Mouse (Mus musculus): Measurements from ENCODE around the gene Scfd2. TPM values are rescaled to one million over a fixed set of nuclear protein-coding genes. Genes with fewer than 3 reads are reported as not detected.

Gene Scfd2
- polyA plus RNA-seq, 1 experiment = 16.2 TPM

DNA sequence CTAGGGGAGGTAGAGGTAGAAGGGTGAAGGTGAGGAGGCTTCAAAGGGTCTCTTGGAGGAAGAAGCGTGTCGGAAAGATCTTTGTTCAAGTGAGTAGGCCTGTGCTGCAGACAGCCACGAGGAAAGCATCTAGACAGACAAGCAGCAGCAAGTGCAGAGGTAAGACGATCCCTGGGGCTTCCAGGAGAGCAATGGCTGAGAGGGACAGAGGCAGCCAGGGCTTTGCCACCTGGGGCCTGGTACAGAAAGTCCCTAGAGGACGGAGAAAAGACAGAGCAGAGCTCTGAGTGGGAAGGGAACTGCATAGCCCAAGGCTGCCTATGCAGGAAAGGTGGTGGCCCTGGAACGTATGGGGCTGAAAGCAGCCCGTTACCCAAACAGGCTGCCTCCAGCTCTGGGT lies 281.3 kb downstream of the Scfd2 start:
- no peak for DNase-seq (ENCODE audit: extremely low spot score in 1 of 2, low spot score in 1 of 2)

DNA sequence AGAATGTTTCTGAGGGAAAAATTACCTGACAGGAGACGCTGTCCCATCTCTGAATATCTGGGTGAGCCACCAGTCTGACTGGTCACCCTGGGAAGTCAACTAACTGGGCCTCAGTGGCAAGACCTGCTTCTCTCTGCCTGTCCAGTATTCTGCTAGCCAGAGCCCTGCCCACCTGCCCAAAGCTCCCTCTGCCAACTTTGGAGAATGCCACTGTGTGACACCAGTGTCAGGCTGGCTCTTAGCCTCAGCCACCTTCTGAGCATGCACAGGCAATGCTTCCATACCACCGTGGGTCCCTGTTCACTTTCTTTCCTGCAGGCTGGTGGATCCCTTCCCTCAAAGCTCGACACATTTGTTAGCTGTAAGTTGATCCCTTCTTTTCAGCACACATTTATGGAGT lies 281.8 kb downstream of the Scfd2 start:
- DNase-seq (ENCODE audit: extremely low spot score in 1 of 2, low spot score in 1 of 2) = no peak

DNA sequence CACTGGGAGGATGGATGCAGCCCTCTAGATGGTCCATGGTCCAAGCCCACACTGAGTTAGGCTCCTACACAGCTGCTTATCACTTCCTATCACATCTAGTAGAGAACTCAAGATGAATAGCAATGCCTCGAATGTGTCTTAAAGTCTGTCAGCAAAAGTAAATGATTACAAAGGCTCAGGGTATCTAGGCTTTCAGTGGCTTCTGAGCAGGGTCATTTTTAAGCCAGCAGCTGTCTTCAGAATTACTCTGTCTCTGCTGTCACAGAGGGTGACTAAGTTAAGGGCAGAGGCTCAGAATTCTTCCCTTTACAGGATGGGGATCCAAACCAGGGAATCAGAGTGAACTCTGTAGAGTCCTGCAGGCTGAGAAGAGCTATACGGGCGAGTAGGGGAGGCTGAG lies 284.6 kb downstream of the Scfd2 start:
- no peak for DNase-seq (ENCODE audit: extremely low spot score in 1 of 2, low spot score in 1 of 2)

DNA sequence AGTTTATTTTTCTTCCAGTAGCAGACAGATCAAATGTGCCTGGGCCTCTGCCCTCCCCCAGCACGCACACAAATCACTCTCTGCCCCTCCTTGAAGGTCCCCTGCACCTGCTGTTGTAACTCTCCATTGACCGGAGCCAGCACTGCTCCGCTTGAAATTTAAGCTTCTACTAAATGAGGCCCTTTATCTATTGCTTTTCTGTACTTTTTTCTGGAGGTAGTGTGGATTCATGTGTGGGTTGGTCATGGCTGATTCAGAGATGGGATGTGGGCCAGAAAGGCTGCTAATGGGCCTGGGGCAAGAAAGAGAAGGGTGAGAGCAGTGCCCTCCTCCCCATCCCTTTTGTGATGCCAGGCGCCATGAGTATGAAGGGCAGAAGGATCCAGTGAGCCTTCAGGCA lies 285.1 kb downstream of the Scfd2 start:
- DNase-seq (ENCODE audit: extremely low spot score in 1 of 2, low spot score in 1 of 2) = no peak

DNA sequence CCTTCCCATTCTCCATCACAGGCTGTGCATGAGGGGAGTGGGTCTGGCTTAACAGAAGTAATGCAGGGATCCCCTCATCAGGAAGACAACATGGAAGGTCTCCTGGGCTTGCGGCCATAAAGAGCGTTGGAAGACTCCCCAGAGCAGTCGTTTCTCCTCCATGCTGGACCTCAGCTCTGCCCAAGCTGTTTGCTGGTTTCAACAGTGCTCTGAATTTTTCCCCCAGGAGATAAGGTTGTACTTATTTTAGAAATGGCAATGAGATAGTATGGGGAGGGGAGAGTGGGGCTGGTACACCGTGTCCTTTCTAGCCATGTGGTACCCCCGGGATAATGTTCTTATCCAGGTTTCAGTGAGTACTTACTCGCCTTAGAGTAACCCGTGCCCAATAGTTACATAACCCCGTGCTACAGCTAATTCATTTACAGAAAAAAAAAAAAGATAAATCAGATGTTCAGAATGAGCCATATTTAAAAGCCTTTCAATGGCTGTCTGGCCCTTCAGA lies 285.9 kb downstream of the Scfd2 start:
- DNase-seq (ENCODE audit: extremely low spot score in 1 of 2, low spot score in 1 of 2) = no peak

DNA sequence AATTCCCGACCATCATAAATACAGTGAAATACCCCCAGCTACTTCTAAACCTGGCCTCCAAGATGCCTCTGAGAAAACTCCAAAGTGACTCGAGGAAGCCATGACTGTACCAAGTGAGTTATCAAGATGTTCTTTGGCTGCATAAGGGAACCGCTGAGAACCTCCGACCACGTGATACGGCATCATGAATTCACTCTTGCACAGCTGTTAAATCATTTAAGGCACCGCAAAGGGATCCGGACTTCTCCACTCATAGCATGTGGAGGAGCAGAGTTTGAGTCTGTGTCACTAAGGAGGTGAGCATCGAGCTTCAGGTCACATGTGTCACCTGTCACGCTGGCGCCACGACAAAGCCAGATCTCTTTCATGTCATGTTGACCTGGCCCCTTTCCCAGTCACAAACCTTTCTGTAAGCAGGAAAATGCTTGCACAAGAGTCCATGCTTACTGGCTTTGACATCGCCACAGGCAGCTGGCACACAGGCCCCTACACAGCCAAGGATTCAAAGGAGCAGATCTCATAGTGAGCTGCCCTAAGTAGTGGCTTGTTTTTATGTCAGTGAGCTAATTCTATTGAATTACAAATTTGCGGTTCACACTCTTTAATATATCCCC lies 287.0 kb downstream of the Scfd2 start:
- DNase-seq (ENCODE audit: extremely low spot score in 1 of 2, low spot score in 1 of 2) = no peak

DNA sequence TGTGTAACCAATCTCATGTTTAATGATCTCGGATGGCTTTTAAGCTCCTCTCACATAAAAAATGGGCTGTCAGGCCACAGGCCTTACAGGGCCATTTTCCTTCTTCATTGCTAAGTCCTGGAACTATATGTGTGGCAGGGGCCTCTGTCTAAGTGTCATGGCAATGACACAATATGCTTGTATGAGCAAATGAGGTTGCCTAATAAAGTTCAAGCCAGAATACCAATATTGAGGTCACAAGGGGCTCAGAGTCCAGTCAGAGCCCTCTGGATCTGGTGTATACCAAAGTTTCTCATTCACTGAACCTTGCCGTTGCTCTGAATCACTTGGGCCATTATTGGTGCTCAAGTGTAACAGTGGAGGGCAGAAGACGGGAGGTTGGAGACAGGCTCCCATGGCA lies 288.9 kb downstream of the Scfd2 start:
- DNase-seq (ENCODE audit: extremely low spot score in 1 of 2, low spot score in 1 of 2) = no peak

DNA sequence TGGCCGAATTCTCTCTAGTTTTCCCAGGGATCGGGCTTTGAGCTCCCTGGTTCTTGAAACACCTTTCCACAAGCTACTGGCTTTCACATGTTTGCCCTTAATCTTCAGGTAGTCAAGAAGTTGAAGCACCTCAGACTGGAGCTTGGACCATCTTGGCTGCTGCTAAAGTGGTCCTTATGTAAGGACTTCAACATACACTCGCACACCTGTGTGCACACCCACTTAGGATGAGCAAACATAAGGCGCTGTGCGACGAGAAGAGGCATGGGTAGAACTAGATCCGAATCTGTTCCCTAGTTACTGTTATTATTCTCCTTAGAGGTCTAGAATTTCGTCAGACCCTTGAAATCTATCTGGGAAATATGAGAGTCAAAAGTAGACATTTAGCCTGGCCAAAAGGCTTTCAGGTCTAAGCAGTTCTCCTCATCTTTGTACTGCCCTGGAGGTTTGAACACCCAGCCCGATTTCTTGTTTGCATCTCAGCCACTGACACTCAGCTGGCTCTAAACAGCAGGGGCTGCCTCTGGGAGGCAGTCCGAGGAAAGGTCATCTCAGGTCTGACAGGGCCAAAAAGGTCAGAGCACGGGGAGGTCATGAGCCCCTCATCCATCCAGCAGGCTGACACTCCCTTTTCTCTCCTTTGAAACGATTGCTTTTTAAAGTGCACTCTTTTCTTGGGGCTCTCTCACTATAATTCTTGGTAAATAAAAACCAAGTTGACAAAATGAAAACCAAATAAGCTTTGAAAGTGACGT lies 290.5 kb downstream of the Scfd2 start:
- no peak for DNase-seq (ENCODE audit: extremely low spot score in 1 of 2, low spot score in 1 of 2)

DNA sequence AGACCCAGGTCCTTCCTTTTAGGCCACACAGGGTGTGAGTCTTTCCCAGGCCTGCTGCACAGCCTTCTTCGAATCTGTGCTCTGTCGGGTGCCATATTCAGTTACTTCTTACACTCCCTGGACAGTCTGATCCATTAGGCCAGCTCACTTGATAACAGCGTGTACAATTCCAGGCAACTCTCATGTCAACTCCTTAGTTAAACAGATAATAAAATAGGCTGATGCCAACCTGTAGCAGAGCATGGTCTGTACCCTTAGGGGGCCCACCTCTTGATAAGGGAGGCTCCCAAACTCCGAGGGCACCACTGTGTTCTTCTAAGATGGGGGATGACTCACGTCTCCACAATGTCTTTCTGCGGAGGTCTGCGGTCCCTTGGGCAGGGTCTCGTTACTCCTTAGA lies 291.3 kb downstream of the Scfd2 start:
- no peak for DNase-seq (ENCODE audit: extremely low spot score in 1 of 2, low spot score in 1 of 2)

DNA sequence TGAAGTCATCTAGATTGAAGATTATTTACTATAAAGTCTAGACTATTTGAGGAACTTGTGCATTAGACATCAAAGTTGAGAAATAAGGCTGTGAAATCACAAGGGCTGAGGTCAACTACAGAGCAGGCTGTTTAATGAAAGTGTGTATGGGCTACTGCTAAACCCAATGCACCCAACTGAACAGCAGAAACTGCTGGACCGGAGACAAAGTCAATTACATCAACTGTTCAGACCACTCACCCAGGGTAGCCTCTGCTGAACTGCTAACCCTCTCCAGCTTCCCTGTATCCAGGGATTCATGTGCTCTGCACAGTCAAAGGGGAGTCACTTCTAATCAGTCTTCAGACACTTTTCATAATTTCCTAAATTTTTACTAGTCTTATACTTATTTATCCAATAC lies 292.2 kb downstream of the Scfd2 start:
- no peak for DNase-seq (ENCODE audit: extremely low spot score in 1 of 2, low spot score in 1 of 2)

DNA sequence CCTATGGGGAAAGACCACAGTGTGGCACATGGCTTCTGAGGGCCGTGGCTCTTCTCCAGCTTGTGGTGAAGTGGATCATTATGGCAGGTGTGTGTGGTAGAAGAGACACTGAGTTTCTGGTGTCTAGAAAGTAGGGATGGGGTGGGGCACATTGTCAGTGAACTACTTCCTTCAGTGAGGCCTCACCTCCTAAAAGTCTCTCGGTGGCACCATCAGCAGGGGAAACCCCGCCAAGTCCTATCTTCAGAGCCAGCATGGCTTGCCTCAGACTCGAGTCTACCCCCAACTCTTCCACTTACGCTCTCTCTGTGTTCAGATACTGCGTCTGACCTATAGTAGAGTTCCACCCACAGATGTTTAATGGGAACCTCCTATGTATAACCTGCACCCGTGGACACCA lies 297.8 kb downstream of the Scfd2 start:
- DNase-seq (ENCODE audit: extremely low spot score in 1 of 2, low spot score in 1 of 2) = no peak

DNA sequence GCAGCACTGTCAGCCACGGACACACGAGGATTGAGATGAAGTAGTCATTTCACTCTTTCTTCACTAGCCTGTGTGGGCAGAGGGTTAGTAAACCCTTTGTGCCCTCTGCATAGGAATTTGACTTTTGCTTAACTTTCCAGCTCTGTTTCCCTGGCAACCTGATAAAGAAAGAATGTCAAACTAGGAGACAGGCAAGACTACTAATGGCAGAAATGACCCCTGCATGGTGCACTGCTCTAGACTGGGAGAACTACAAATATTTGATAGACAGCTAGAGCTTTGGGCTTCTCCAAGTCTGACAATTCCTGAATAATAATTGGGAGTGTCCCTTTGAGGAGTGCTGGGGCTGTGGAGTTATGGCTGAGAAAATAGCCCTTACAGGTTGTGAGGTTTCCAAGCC lies 301.0 kb downstream of the Scfd2 start:
- no peak for DNase-seq (ENCODE audit: extremely low spot score in 1 of 2, low spot score in 1 of 2)

DNA sequence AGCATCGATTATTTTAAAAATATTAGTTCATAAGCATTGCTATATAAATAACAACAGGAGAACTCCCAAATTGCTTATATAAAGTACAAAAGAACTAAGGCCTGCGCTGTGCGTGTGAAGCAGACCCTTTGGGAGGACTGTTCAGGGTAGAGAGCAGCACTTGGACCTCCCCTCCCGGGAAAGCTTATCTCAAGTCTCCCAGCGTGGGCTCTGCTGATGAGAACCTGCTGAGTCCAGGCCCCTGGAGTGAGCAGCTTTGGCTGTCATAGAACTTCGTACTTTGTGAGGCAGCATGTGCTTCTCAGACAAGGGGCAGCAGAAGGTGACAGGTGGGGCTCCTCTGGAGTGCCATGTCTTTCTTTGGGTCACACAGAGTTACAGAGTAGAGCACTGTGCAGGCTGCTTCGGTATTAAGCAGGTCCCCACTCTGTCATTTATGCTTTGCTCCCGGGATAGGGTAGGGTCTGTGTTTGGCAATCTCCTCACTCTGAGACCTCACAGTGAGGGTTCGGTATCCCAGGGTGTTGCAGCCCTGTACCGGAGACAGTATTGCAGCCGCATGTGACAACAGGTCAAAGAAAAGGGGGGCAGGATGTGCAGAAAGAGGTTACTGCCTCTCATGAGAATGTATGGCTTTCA lies 301.7 kb downstream of the Scfd2 start:
- DNase-seq (ENCODE audit: extremely low spot score in 1 of 2, low spot score in 1 of 2) = no peak

DNA sequence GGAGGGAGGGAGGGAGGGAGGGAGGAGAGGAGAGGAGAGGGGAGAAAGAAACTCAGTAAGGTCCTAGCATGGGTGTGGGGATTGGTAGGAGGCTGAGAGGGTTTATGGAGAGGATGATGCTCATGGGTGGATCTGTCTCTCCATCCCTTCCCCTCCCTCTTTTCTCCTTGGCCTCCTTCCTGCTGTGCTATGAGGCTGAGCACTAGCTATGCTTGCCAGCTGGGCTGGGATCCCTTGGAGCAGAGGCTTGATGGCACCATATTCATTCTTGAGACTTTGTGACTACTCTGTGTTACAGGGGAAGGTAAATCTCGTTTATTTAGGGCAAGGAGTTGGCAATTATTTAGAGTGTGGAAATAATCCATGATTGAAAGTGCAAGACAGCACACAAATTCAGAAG lies 302.6 kb downstream of the Scfd2 start:
- DNase-seq (ENCODE audit: extremely low spot score in 1 of 2, low spot score in 1 of 2) = no peak

DNA sequence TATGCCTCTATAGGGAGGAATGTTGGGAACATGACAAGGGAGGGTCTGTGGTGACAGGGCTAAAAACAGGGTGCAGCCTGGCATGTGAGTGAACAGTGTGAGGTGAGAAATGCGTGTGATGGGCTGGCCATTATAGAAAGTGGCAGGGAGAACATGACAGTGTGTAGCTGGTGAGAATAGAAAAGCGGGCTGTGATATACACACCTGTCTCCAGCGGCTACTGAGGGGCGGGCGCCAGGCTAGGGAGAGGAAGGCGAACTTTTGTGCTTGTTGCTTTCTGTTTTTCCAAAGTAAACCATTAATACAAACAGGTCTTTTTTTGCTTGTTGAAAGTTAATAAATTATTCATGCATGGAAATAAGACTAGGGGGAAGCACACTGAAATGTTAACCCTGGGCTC lies 304.2 kb downstream of the Scfd2 start:
- DNase-seq (ENCODE audit: extremely low spot score in 1 of 2, low spot score in 1 of 2) = no peak

DNA sequence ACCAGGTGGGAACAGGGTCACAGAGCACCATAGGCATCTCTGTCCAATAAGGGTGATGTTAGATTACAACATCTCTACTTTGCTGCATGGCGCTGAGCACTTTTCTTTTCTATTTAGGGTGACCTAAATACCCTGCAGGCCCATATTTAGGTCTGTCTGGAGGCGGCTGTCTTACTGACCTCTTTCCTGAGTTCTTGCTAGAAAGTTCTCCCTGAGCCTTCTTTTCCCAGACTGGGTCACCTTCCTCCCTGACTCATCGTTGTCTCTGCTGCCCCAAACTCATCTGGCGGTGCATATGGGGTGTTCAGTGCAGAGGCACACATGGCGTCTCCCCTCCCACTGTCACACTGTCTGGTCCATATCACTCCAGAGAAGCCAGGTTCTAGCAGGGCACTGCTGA lies 305.4 kb downstream of the Scfd2 start:
- peak in 1 of 2 experiments; percentile 30 for DNase-seq (ENCODE audit: extremely low spot score in 1 of 2, low spot score in 1 of 2)

DNA sequence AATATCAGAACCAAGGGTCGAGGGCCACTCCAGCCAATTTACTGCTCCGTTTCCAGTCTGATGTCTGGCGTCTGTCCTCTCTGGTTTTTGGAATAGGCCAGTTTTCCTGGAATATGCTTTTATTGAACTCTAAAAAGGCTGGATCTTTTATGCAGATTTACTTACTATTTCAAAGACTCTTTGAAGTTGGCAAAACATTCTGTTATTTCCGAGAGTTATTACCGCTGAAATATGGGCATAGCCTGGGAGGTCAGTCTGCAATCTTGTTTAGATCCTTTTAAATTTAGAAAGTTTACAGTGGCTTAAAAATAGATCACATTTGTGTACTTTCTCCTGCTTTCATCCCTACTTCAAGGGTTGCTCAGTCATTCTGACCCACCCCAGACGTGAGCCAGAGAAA lies 307.1 kb downstream of the Scfd2 start:
- DNase-seq (ENCODE audit: extremely low spot score in 1 of 2, low spot score in 1 of 2) = no peak

DNA sequence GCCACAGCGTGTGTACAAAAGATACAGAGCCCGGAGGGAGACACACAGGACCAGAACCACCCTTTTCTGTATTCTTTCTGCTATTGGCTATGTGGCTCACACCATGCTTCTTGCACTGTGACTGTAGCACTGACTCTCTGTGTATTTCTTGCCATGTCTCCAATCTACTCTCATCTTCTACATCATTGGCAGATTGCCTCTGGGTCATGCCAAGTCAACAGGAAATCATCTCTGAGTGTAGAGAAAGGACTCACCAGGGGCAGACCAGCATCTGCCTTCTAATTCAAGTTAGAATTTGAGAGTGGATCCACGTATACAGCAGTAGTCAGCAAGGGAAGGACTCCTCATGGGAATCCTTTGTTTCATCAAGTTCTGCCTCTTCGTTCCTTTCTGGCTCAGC lies 308.9 kb downstream of the Scfd2 start:
- no peak for DNase-seq (ENCODE audit: extremely low spot score in 1 of 2, low spot score in 1 of 2)

DNA sequence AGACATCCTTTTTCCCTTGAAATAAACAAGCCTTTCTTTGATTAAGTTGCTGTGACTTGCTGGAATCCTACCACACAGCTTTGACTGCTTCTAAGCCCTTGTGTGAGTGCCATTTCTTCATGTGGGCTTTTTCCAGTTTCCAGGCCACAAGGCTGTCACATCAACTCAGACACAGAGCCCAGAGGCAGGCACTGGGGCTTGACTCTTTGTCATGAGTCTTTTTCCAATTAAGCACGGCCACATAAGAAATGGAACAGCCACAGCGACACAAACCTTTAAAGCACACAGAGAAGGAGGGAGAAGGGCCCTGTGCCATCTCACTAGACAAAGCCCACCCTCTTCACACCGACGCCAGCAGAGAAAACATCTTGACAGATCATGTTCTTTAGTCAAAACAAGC lies 313.0 kb downstream of the Scfd2 start:
- DNase-seq (ENCODE audit: extremely low spot score in 1 of 2, low spot score in 1 of 2) = no peak

DNA sequence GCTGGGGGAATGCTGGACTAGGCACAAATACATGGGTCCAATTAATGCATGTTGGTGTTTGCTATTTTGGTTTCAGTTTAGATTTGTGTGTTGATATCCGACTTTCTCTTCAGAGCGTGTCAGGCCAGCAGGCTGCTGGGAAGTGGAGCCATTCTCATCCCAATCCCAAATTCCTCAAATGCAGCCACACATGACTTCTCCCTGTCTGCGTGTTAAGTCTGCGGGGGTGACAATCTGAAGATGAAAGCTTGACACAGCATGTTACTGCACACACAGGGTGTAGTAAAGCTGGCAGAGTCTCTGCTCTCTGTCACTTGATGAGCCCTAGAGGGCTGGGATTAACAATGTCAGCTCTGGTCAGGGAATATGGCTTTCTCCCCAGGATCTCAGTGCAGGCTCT lies 316.4 kb downstream of the Scfd2 start:
- DNase-seq (ENCODE audit: extremely low spot score in 1 of 2, low spot score in 1 of 2) = no peak

DNA sequence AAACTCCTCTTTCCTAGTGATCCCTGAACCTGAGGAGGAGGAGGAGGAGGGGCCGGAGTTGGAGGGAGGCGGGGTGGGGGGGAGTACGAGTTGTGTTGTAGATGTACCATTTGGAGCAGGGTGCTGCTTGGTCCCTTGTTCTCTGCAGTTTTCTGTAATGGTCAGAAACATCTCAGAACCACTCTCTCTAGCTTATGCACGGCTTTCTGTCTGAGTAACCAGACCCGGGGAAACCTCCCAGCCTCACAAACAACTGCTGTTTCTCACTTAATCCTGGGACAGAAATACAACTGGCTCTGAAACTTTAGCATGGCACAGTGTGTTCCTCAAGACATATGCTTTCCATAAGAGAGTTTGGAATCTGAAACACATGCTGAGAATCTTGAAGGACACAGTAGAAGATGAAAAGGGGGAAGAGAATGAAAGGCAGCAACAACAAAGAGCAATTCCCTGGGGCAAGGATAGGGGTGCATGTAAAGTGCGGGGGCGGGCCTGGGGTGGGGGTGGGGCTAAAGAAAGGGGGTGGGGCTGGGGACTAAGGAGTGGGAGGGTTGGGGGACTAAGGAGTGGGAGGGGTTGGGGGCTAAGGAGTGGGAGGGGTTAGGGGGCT lies 317.0 kb downstream of the Scfd2 start:
- DNase-seq (ENCODE audit: extremely low spot score in 1 of 2, low spot score in 1 of 2) = no peak

DNA sequence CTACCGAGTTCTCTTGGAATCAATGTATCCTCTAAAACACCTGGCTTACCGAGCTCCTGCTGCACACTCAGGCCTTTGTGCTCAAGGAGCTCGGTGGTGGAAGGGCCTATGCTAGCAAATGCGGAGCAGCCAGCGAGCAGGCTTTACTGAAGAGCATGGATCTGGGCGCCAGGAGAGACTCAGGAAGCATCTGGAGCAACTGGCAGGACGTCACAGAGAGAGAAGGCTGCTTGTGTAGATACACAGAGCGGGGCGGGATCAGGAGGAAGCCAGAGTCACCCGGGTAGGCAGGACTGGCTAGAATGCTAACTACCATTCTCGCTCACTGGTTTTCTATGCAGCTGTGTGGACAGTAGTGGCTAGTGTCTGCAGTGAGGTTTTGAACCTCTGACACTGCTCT lies 320.2 kb downstream of the Scfd2 start:
- no peak for DNase-seq (ENCODE audit: extremely low spot score in 1 of 2, low spot score in 1 of 2)

All from frontal cortex, adult 2 months (tissue).